ENCODE assay signal across 28 mouse cellular contexts in the genomic region with DNA sequence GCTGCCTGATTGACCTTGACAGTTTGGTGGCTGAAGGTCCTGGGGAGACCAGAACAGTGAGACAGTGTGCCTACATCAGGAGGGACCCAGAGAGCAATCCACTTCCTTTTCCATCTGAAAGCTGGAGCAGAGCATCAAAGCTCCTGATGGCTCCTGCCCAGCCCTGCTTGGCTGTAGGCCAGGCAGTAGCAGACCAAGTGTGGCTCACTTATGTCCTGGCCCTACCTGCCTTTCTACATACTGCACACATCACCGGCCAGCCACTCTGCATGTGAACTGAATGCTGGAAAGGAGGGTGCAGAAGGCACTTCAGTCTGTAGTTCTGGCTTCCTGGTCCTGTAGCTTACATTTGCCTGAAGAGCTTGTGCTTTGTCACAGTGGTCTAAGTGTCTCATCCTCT. TPM values are rescaled to one million over a fixed set of nuclear protein-coding genes. Genes with fewer than 3 reads are reported as not detected.
DNase-seq lines count a peak whose midpoint lies in the region; ATAC-seq and TF ChIP-seq lines count a peak whose summit lies in the region.
"Had no signal": no experiment of that assay in that cellular context is flagged by ENCODE, and none has a peak within 500 bp of the region (broad histone marks: within the 10 kb centered on the region; RNA-seq: fewer than 3 reads in every experiment).

No protein-coding gene starts in this region.

- H3K9ac ChIP-seq in lung, postnatal 0 days (replicated peaks; ENCODE audit: low read depth) = no peak overlapping the region
- H3K9ac ChIP-seq in stomach, postnatal 0 days (ENCODE audit: low read length) = no peak overlapping the region
- H3K9ac ChIP-seq: embryonic facial prominence, embryonic 13.5 days; forebrain, embryonic 12.5 days; forebrain, embryonic 15.5 days; heart, embryonic 13.5 days; hindbrain, embryonic 14.5 days had no signal

- no peaks in the 10 kb centered on the region for H3K9me3 ChIP-seq in lung, postnatal 0 days (ENCODE audit: low read length)
- H3K9me3 ChIP-seq in stomach, postnatal 0 days (ENCODE audit: control insufficient read depth, low read length) = no peaks in the 10 kb centered on the region
- H3K9me3 ChIP-seq: embryonic facial prominence, embryonic 10.5 days; embryonic facial prominence, embryonic 13.5 days; forebrain, embryonic 12.5 days; forebrain, embryonic 15.5 days; heart, embryonic 10.5 days; heart, embryonic 13.5 days had no signal

- DNase-seq in cerebellum, postnatal 25 days = peak; percentile 25 to 49
- no peak for DNase-seq in cerebellum, adult 11-12 months
- peak; percentile 60 for DNase-seq in lung, postnatal 0 days (ENCODE audit: low spot score)
- DNase-seq in lung, postnatal 36 days = no peak
- no peak for DNase-seq in stomach, postnatal 0 days (ENCODE audit: low spot score)
- DNase-seq in gastrocnemius, adult 18-20 months (ENCODE audit: low spot score) = no peak
- DNase-seq: adrenal gland, adult 8-10 months; adrenal gland, postnatal 25 days; cerebellum, adult 18-20 months; cerebellum, adult 9-11 months; embryo, embryonic 11 days; gastrocnemius, postnatal 10 days; gastrocnemius, postnatal 36 days; heart, adult 2 months; heart, postnatal 14 days; heart, postnatal 4 days had no signal

- TF ChIP-seq EP300 in lung, postnatal 0 days (IDR thresholded peaks at IDR 0.05) = no peak
- no peak for TF ChIP-seq EP300 in stomach, postnatal 0 days (optimal IDR thresholded peaks at IDR 0.05)

- no peak overlapping the region for H3K27ac ChIP-seq in lung, postnatal 0 days (ENCODE audit: low read length)
- no peak overlapping the region for H3K27ac ChIP-seq in stomach, postnatal 0 days (replicated peaks)
- H3K27ac ChIP-seq: embryonic facial prominence, embryonic 10.5 days; embryonic facial prominence, embryonic 13.5 days; forebrain, embryonic 12.5 days; forebrain, embryonic 15.5 days; heart, adult 2 months; heart, embryonic 10.5 days; heart, embryonic 13.5 days; hindbrain, embryonic 14.5 days; hindbrain, postnatal 0 days had no signal

- no peaks in the 10 kb centered on the region for H3K27me3 ChIP-seq in lung, postnatal 0 days (replicated peaks; ENCODE audit: insufficient read depth, low read length)
- H3K27me3 ChIP-seq in stomach, postnatal 0 days (ENCODE audit: control insufficient read depth, insufficient read depth, low read length) = no peaks in the 10 kb centered on the region
- H3K27me3 ChIP-seq: embryonic facial prominence, embryonic 13.5 days; forebrain, embryonic 12.5 days; forebrain, embryonic 15.5 days had no signal

- no peak overlapping the region for H3K4me2 ChIP-seq in lung, postnatal 0 days (replicated peaks; ENCODE audit: low read depth, low read length)
- no peak overlapping the region for H3K4me2 ChIP-seq in stomach, postnatal 0 days (replicated peaks; ENCODE audit: low read depth)
- H3K4me2 ChIP-seq: embryonic facial prominence, embryonic 13.5 days; forebrain, embryonic 12.5 days; forebrain, embryonic 15.5 days; heart, embryonic 13.5 days; hindbrain, embryonic 14.5 days had no signal

- no peaks in the 10 kb centered on the region; the same call in 1 of the 2 replicates for H3K4me1 ChIP-seq in lung, postnatal 0 days (ENCODE audit: insufficient read depth, low read depth, low read length)
- no peaks in the 10 kb centered on the region for H3K4me1 ChIP-seq in stomach, postnatal 0 days (replicated peaks; ENCODE audit: control insufficient read depth, insufficient read depth)
- H3K4me1 ChIP-seq: embryonic facial prominence, embryonic 10.5 days; embryonic facial prominence, embryonic 13.5 days; forebrain, embryonic 12.5 days; forebrain, embryonic 15.5 days; heart, embryonic 10.5 days; heart, embryonic 13.5 days had no signal

- WGBS in lung, postnatal 0 days = 72% methylated on average over 1 of the region's 1 CpGs
- WGBS in stomach, postnatal 0 days = 59% methylated on average over 1 of the region's 1 CpGs

- peak; percentile 11; the same call in 1 of the 2 replicates for TF ChIP-seq CTCF in lung, postnatal 0 days (IDR thresholded peaks at IDR 0.05)
- TF ChIP-seq CTCF in stomach, postnatal 0 days (IDR thresholded peaks at IDR 0.05; ENCODE audit: low read depth) = no peak

- peak; percentile 68 for ATAC-seq in lung, postnatal 0 days
- ATAC-seq in stomach, postnatal 0 days (ENCODE audit: low FRiP score, low TSS enrichment) = 0 out of 2 replicates have a peak, but pooled peaks have one; percentile 30
- ATAC-seq: activated CD4-positive, CD25-positive, alpha-beta regulatory T cell, adult 4 months; CD4-positive, CD25-positive, alpha-beta regulatory T cell, adult 4 months; forebrain, embryonic 15.5 days; hindbrain, postnatal 0 days; inflammation-experienced regulatory T-cells, adult 6 months had no signal

- no peaks in the 10 kb centered on the region for H3K36me3 ChIP-seq in lung, postnatal 0 days (ENCODE audit: insufficient read depth, low read length)
- H3K36me3 ChIP-seq in stomach, postnatal 0 days (ENCODE audit: control insufficient read depth, insufficient read depth, low read length) = no peaks in the 10 kb centered on the region
- H3K36me3 ChIP-seq: embryonic facial prominence, embryonic 10.5 days; embryonic facial prominence, embryonic 13.5 days; forebrain, embryonic 12.5 days; forebrain, embryonic 15.5 days; heart, embryonic 10.5 days; heart, embryonic 13.5 days had no signal

- H3K4me3 ChIP-seq in lung, postnatal 0 days (ENCODE audit: low read depth, low read length) = no peak overlapping the region
- H3K4me3 ChIP-seq in stomach, postnatal 0 days (ENCODE audit: low read depth, low read length) = no peak overlapping the region
- H3K4me3 ChIP-seq: embryonic facial prominence, embryonic 10.5 days; embryonic facial prominence, embryonic 13.5 days; erythroblast, embryonic 14.5 days; forebrain, embryonic 12.5 days; forebrain, embryonic 15.5 days; heart, adult 2 months; heart, embryonic 10.5 days; heart, embryonic 13.5 days had no signal

RNA-seq across cellular contexts. Expression of gene Arfgap3, which starts 8.4 kb away (rescaled TPM):
- 41.1 and 44.2 TPM in 2 replicates for polyA plus RNA-seq in lung, postnatal 0 days (2015; fragmentation: Nextera tagmentation; extraction: Ambion mirVana)
- 57.0 and 60.3 TPM in 2 replicates for polyA plus RNA-seq in stomach, postnatal 0 days (2015; fragmentation: Nextera tagmentation; extraction: Ambion mirVana)
- total RNA-seq in gastrocnemius, adult 18-20 months (2021) = 1 to 10 TPM; 5.4 to 6.0 TPM

Comparison
In these comparisons a context has a peak if more than half of its experiments do, and no peak if none do; other contexts are left out.
1. DNase-seq: peak in cerebellum, postnatal 25 days (2 of 2) and lung, postnatal 0 days (single experiment); none in cerebellum, adult 11-12 months (single experiment), lung, postnatal 36 days (single experiment), stomach, postnatal 0 days (single experiment) and gastrocnemius, adult 18-20 months (single experiment).